Mouse (Mus musculus): ENCODE data around the gene Olfr1425.

- TF ChIP-seq POLR2A (IDR thresholded peaks at IDR 0.05; ENCODE audit: borderline replicate concordance, low read depth, low read length) (no peak), CTCF (IDR thresholded peaks at IDR 0.05; ENCODE audit: low read depth, low read length) (no peak)
Observed at GRCm38 (mm10) chr19:12116464-12116863, 38.9 kb upstream of the Olfr1425 start.

Measured in bone marrow macrophage, adult 2 months (primary cell).